Mouse (Mus musculus): ENCODE results near the gene Wdr20. TPM values are rescaled to one million over a fixed set of nuclear protein-coding genes. Genes with fewer than 3 reads are reported as not detected.

Wdr20 gene
- total and polyA plus RNA-seq, 3 experiments: 18.8 to 25.8 TPM; not detected in 1

GRCm38 (mm10) chr12:110702556-110702955 is 35.2 kb upstream of the Wdr20 start, which contains the start of gene Hsp90aa1:
Gene Hsp90aa1 (minus strand): TSS chr12:110702728.
- no peaks in the 10 kb centered on the region for H3K27me3 ChIP-seq (ENCODE audit: control insufficient read depth in 1 of 2, insufficient read depth in 2 of 2, low read length in 2 of 2)
- peak within 1 kb of the TSS; percentile 43 to 50 for H3K4me3 ChIP-seq (ENCODE audit: control insufficient read depth in 1 of 2, insufficient read depth in 1 of 2, low read depth in 2 of 2, low read length in 2 of 2)
- H3K4me1 ChIP-seq (ENCODE audit: control insufficient read depth in 1 of 2, insufficient read depth in 2 of 2, low read length in 2 of 2): peaks cover 21 to 44% of the 10 kb centered on the region in 2 experiments
- H3K27ac ChIP-seq (ENCODE audit: control insufficient read depth, low read depth, low read length): peak within 1 kb of the TSS; percentile 85
- no peak for DNase-seq (ENCODE audit: low read depth, low spot score)
- H3K36me3 ChIP-seq (ENCODE audit: control insufficient read depth in 1 of 2, insufficient read depth in 2 of 2, low read length in 2 of 2): peaks cover 0 to 40% of the 10 kb centered on the region in 2 experiments; a peak in 2 of 4 replicates
- peak within 1 kb of the TSS; percentile 59 for H3K9ac ChIP-seq (ENCODE audit: control insufficient read depth, low read depth, low read length, poor library complexity, severe bottlenecking)
- no peaks in the 10 kb centered on the region for H3K9me3 ChIP-seq (replicated peaks; ENCODE audit: insufficient read depth, low read length)
- TF ChIP-seq MAX (IDR thresholded peaks at IDR 0.05; ENCODE audit: low read length) (0 out of 2 replicates have a peak, but pooled peaks have one; percentile 25), ZNF384 (IDR thresholded peaks at IDR 0.05; ENCODE audit: low read depth, low read length) (0 out of 2 replicates have a peak, but pooled peaks have one; percentile 5), UBTF (IDR thresholded peaks at IDR 0.05; ENCODE audit: borderline replicate concordance, insufficient read depth, low read depth, low read length) (no peak), ZMIZ1 (IDR thresholded peaks at IDR 0.05; ENCODE audit: low read depth, low read length) (no peak), USF1 (IDR thresholded peaks at IDR 0.05; ENCODE audit: low read depth, low read length) (no peak), CHD1 (IDR thresholded peaks at IDR 0.05; ENCODE audit: low read depth, low read length) (0 out of 2 replicates have a peak, but pooled peaks have one; percentile 47), GATA1 (IDR thresholded peaks at IDR 0.05; ENCODE audit: low read depth, low read length) (0 out of 2 replicates have a peak, but pooled peaks have one; percentile 35)
- H3K79me2 ChIP-seq (ENCODE audit: control insufficient read depth, insufficient read depth, low read length, poor library complexity): no peaks in the 10 kb centered on the region; the same call in 1 of the 2 replicates

DNA sequence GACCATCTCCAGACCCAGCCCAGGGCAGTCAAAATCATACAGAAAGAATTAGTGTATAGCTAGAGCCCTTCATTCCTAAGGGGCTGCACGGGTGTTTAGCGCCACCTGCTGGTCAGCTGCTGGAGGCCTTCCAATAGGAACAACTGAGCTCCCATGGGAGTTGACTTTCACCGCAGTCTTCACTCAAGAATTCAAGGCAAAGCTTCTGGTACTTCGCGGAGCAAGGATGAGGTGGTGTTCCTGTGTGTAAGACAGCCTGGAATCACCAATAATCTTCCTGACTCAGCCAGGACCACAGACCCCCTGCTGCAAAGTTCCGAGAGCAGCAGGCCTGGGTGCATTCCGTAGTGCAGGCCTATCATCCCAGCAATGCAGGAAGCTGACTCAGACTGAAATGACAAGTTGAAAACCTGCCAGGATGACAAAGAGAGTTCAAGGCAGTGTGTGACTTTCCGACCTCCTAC is 34.7 kb upstream of the Wdr20 start:
- DNase-seq (ENCODE audit: low read depth, low spot score): peak; percentile 94
- Histone ChIP-seq H3K9ac (ENCODE audit: control insufficient read depth, low read depth, low read length, poor library complexity, severe bottlenecking) (peak overlapping the region; percentile 59), H3K36me3 (ENCODE audit: control insufficient read depth in 1 of 2, insufficient read depth in 2 of 2, low read length in 2 of 2) (peaks cover 0 to 38% of the 10 kb centered on the region in 2 experiments; a peak in 2 of 4 replicates), H3K4me1 (ENCODE audit: control insufficient read depth in 1 of 2, insufficient read depth in 2 of 2, low read length in 2 of 2) (peaks cover 21 to 41% of the 10 kb centered on the region in 2 experiments), H3K27me3 (ENCODE audit: control insufficient read depth in 1 of 2, insufficient read depth in 2 of 2, low read length in 2 of 2) (no peaks in the 10 kb centered on the region), H3K79me2 (ENCODE audit: control insufficient read depth, insufficient read depth, low read length, poor library complexity) (no peaks in the 10 kb centered on the region; the same call in 1 of the 2 replicates), H3K9me3 (replicated peaks; ENCODE audit: insufficient read depth, low read length) (no peaks in the 10 kb centered on the region), H3K27ac (ENCODE audit: control insufficient read depth, low read depth, low read length) (peak overlapping the region; percentile 77), H3K4me3 (ENCODE audit: control insufficient read depth in 1 of 2, insufficient read depth in 1 of 2, low read depth in 2 of 2, low read length in 2 of 2) (peak overlapping the region; percentile 43 to 50)
- no peak for TF ChIP-seq MYC (IDR thresholded peaks at IDR 0.05; ENCODE audit: low read depth, low read length)
- TF ChIP-seq HCFC1 (IDR thresholded peaks at IDR 0.05; ENCODE audit: low read depth, low read length): peak; percentile 45; the same call in 1 of the 2 replicates
- no peak for TF ChIP-seq POLR2AphosphoS2 (IDR thresholded peaks at IDR 0.05; ENCODE audit: low read length)
- no peak for TF ChIP-seq GABPA (IDR thresholded peaks at IDR 0.05; ENCODE audit: low read depth, low read length)
- TF ChIP-seq ELF1 (IDR thresholded peaks at IDR 0.05; ENCODE audit: low read depth, low read length): no peak
- no peak for TF ChIP-seq MAFK (IDR thresholded peaks at IDR 0.05; ENCODE audit: borderline replicate concordance, low read depth, low read length)
- peak in 1 of 2 experiments; percentile 25; a peak in 2 of 4 replicates for TF ChIP-seq EP300 (IDR thresholded peaks at IDR 0.05; ENCODE audit: low read depth in 1 of 2, low read length in 2 of 2)
- no peak; the same call in 1 of the 2 replicates for TF ChIP-seq TBP (IDR thresholded peaks at IDR 0.05; ENCODE audit: low read depth, low read length)
- no peak for TF ChIP-seq NELFE (IDR thresholded peaks at IDR 0.05; ENCODE audit: low read depth, low read length)
- peak; percentile 91 for TF ChIP-seq RAD21 (IDR thresholded peaks at IDR 0.05; ENCODE audit: low read depth, low read length)
- no peak for TF ChIP-seq NRF1 (IDR thresholded peaks at IDR 0.05; ENCODE audit: insufficient read depth, low read depth, low read length, poor library complexity, severe bottlenecking)
- TF ChIP-seq ZMIZ1 (IDR thresholded peaks at IDR 0.05; ENCODE audit: low read depth, low read length): no peak
- TF ChIP-seq USF1 (IDR thresholded peaks at IDR 0.05; ENCODE audit: low read depth, low read length): no peak
- TF ChIP-seq POLR2AphosphoS5 (IDR thresholded peaks at IDR 0.05; ENCODE audit: borderline replicate concordance, low read depth, low read length): no peak
- no peak for TF ChIP-seq RCOR1 (IDR thresholded peaks at IDR 0.05; ENCODE audit: low read depth, low read length)
- TF ChIP-seq SIN3A (IDR thresholded peaks at IDR 0.05; ENCODE audit: low read length): no peak
- 0 out of 2 replicates have a peak, but pooled peaks have one; percentile 3 for TF ChIP-seq ZNF384 (IDR thresholded peaks at IDR 0.05; ENCODE audit: low read depth, low read length)
- TF ChIP-seq UBTF (IDR thresholded peaks at IDR 0.05; ENCODE audit: borderline replicate concordance, insufficient read depth, low read depth, low read length): 0 out of 2 replicates have a peak, but pooled peaks have one; percentile 69
- TF ChIP-seq KAT2A (conservative IDR thresholded peaks at IDR 0.05; ENCODE audit: low read depth, low read length): no peak
- no peak for TF ChIP-seq MEF2A (IDR thresholded peaks at IDR 0.05; ENCODE audit: extremely low read depth, insufficient replicate concordance, low read depth, low read length, poor library complexity, severe bottlenecking)
- TF ChIP-seq CHD1 (IDR thresholded peaks at IDR 0.05; ENCODE audit: low read depth, low read length): no peak
- TF ChIP-seq JUND (IDR thresholded peaks at IDR 0.05; ENCODE audit: low read depth, low read length): 0 out of 2 replicates have a peak, but pooled peaks have one; percentile 16
- no peak for TF ChIP-seq TCF12 (IDR thresholded peaks at IDR 0.05; ENCODE audit: low read depth, low read length)
- no peak; the same call in 1 of the 2 replicates for TF ChIP-seq BHLHE40 (IDR thresholded peaks at IDR 0.05; ENCODE audit: borderline replicate concordance, low read depth, low read length)
- TF ChIP-seq ZKSCAN1 (IDR thresholded peaks at IDR 0.05; ENCODE audit: low read depth, low read length): no peak
- no peak for TF ChIP-seq MYB (IDR thresholded peaks at IDR 0.05; ENCODE audit: low read depth, low read length)

All from MEL (cell line).